Mouse (Mus musculus): ENCODE results near the gene Togaram1. TPM values are rescaled to one million over a fixed set of nuclear protein-coding genes. Genes with fewer than 3 reads are reported as not detected.

Togaram1 gene
- polyA plus RNA-seq, 1 experiment from 2014 or later: 28.1 TPM

DNA sequence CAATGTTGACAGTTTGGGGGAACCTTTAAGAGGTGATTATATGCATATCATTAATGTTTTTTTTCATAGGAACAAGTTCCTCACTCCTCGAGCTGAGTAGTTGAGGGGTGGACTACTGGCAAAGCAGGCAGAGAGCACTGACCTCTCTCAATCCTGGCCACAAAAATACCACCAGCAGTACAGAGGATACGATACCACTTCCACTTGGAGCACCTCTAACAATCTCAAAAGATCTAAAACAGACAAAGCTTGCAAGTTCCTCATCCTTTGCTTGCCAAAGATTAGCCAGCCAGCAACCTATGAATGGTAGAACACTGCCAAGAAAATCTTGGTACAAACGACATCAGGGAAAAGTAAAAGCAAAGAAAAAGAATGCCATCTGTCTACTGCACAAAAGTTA lies 100.6 kb downstream of the Togaram1 start:
- WGBS: 86% methylated on average over 3 of the region's 3 CpGs
- no peak overlapping the region for H3K27ac ChIP-seq (replicated peaks; ENCODE audit: low read depth, low read length)
- H3K9ac ChIP-seq (ENCODE audit: low read length): no peak overlapping the region

DNA sequence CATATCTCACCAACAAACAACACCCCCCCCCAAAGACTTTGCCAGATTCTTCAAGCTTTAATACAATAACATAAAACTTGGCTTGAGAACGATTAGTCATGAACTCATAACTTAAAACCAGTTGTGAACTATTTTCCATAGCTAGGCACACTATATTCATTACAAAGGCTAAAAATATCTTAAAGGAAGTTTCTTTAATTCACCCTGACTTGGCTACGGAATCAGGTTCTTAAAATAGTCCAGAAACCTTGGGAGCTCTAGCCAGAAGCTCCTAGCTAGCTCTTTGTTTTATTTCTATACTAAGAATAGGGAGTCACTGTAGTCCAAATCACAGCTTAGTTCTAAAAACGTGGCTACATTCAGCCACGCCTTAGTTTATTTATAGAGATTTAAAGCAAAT lies 102.8 kb downstream of the Togaram1 start:
- WGBS: 88% methylated on average over 4 of the region's 4 CpGs
- no peak overlapping the region for H3K27ac ChIP-seq (replicated peaks; ENCODE audit: low read depth, low read length)
- no peaks in the 10 kb centered on the region for H3K27me3 ChIP-seq (ENCODE audit: control insufficient read depth, insufficient read depth, low read length)
- H3K4me3 ChIP-seq (ENCODE audit: low read depth, low read length): no peak overlapping the region
- H3K9me3 ChIP-seq (ENCODE audit: control insufficient read depth, low read length): no peaks in the 10 kb centered on the region
- H3K4me1 ChIP-seq (ENCODE audit: control insufficient read depth, insufficient read depth, low read length): no peaks in the 10 kb centered on the region
- peaks cover 9% of the 10 kb centered on the region for H3K36me3 ChIP-seq (ENCODE audit: control insufficient read depth, insufficient read depth, low read length)
- no peak for DNase-seq (ENCODE audit: low spot score)
- no peak overlapping the region for H3K9ac ChIP-seq (ENCODE audit: low read length)
- H3K4me2 ChIP-seq (ENCODE audit: low read depth, severe bottlenecking): no peak overlapping the region
- no peak for ATAC-seq (ENCODE audit: insufficient number of reproducible peaks, low FRiP score, low TSS enrichment, low read depth)

More for the DNA sequence above, 100.6 kb downstream of the Togaram1 start:
- no peak for ATAC-seq (ENCODE audit: insufficient number of reproducible peaks, low FRiP score, low TSS enrichment, low read depth)
- no peaks in the 10 kb centered on the region for H3K4me1 ChIP-seq (ENCODE audit: control insufficient read depth, insufficient read depth, low read length)
- H3K4me2 ChIP-seq (ENCODE audit: low read depth, severe bottlenecking): no peak overlapping the region
- no peak for DNase-seq (ENCODE audit: low spot score)
- H3K27me3 ChIP-seq (ENCODE audit: control insufficient read depth, insufficient read depth, low read length): no peaks in the 10 kb centered on the region
- no peak overlapping the region for H3K4me3 ChIP-seq (ENCODE audit: low read depth, low read length)
- H3K9me3 ChIP-seq (ENCODE audit: control insufficient read depth, low read length): no peaks in the 10 kb centered on the region
- peaks cover 10% of the 10 kb centered on the region for H3K36me3 ChIP-seq (ENCODE audit: control insufficient read depth, insufficient read depth, low read length)

Other genes with a start within 250 kb of the Togaram1 start
- 2.1 and 2.4 TPM in 2 replicates for gene Gm527, start 47.9 kb upstream of the Togaram1 start, polyA plus RNA-seq (2014; fragmentation: Nextera tagmentation; extraction: Ambion mirVana)
- gene Klhl28, start 270 bp upstream of the Togaram1 start, polyA plus RNA-seq (2014; fragmentation: Nextera tagmentation; extraction: Ambion mirVana): 10.8 and 11.6 TPM in 2 replicates
- 74.4 and 79.0 TPM in 2 replicates for gene Prpf39, start 70.5 kb downstream of the Togaram1 start, polyA plus RNA-seq (2014; fragmentation: Nextera tagmentation; extraction: Ambion mirVana)
- 627 and 648 TPM in 2 replicates for gene Fkbp3, start 108.2 kb downstream of the Togaram1 start, polyA plus RNA-seq (2014; fragmentation: Nextera tagmentation; extraction: Ambion mirVana)
- 18.0 and 18.6 TPM in 2 replicates for gene Fancm, start 109.8 kb downstream of the Togaram1 start, polyA plus RNA-seq (2014; fragmentation: Nextera tagmentation; extraction: Ambion mirVana)
- gene Mis18bp1, start 206.8 kb downstream of the Togaram1 start, polyA plus RNA-seq (2014; fragmentation: Nextera tagmentation; extraction: Ambion mirVana): 80.3 and 86.8 TPM in 2 replicates

Measured in limb, embryonic 11.5 days (tissue).